Mouse (Mus musculus) limb, embryonic 14.5 days (tissue): Measurements from ENCODE around the gene Mdc1. TPM values are rescaled to one million over a fixed set of nuclear protein-coding genes. Genes with fewer than 3 reads are reported as not detected.

ENCODE experiments used
- ATAC-seq: fragments of 200-750 bp; cut with Nextera tagmentation; 2 replicates; pipeline ENCODE4 v1.8.0; 2017; ENCODE audit warnings: low read depth, moderate number of reproducible peaks, moderate TSS enrichment; ENCODE audit not compliant: low FRiP score
- DNase-seq: peaks from one replicate; pipeline ENCODE4 v3.0.0-alpha.2; 2015; ENCODE audit warnings: low spot score
- H3K27ac ChIP-seq: fragments of 300-500 bp; sonication (generic); replicated peaks from 2 replicates; pipeline ENCODE4 v1.5.1; 2014; ENCODE audit warnings: low read depth, mild to moderate bottlenecking, low read length, moderate library complexity, mixed read lengths
- H3K27me3 ChIP-seq: fragments of 300-500 bp; sonication (generic); 2 replicates; pipeline ENCODE4 v1.6.1; 2014; ENCODE audit warnings: low read length, mixed read lengths; ENCODE audit not compliant: control insufficient read depth, insufficient read depth
- H3K36me3 ChIP-seq: fragments of 300-500 bp; sonication (generic); 2 replicates; pipeline ENCODE4 v1.6.1; 2014; ENCODE audit warnings: mild to moderate bottlenecking, low read length, moderate library complexity, mixed read lengths; ENCODE audit not compliant: control insufficient read depth, insufficient read depth
- H3K4me1 ChIP-seq: fragments of 300-500 bp; sonication (generic); 2 replicates; pipeline ENCODE4 v1.6.1; 2014; ENCODE audit warnings: antibody characterized with exemption, low read length, mixed read lengths; ENCODE audit not compliant: control insufficient read depth, insufficient read depth
- H3K4me2 ChIP-seq: fragments of 300-500 bp; sonication (generic); replicated peaks from 2 replicates; pipeline ENCODE4 v1.6.1; 2014; ENCODE audit warnings: low read depth, mild to moderate bottlenecking, low read length, moderate library complexity; ENCODE audit not compliant: severe bottlenecking
- H3K4me3 ChIP-seq: fragments of 300-500 bp; sonication (generic); replicated peaks from 2 replicates; pipeline ENCODE4 v1.5.1; 2014; ENCODE audit warnings: low read length
- H3K9ac ChIP-seq: fragments of 300-500 bp; sonication (generic); 2 replicates; pipeline ENCODE4 v1.6.1; 2014; ENCODE audit warnings: mild to moderate bottlenecking, low read depth, low read length, moderate library complexity; ENCODE audit not compliant: severe bottlenecking
- H3K9me3 ChIP-seq: fragments of 300-500 bp; sonication (generic); 2 replicates; pipeline ENCODE4 v1.6.1; 2016; ENCODE audit warnings: low read length; ENCODE audit not compliant: control insufficient read depth
- POLR2A ChIP-seq: fragments of 200-500 bp; IDR thresholded peaks from 2 replicates; pipeline ENCODE4 v1.8.0; 2012; ENCODE audit warnings: inconsistent platforms, mild to moderate bottlenecking, moderate library complexity, borderline replicate concordance; ENCODE audit not compliant: insufficient read depth, insufficient read length; ENCODE audit errors: extremely low read depth
- WGBS: fragments of 180-500 bp; shearing (Covaris S2); extraction: QIAGEN DNeasy Blood & Tissue Kit; methylation state at CpG from one replicate; pipeline ENCODE4 v1.1.7; 2014; 5-methylcytosine and 5-hydroxymethylcytosine counted together
- polyA plus RNA-seq, 2 experiments: library from polyadenylated mRNA; depleted of rRNA in 1 of 2; stranded (reverse) in 1 of 2; unstranded in 1 of 2; fragments of >200 nt; fragmentation: Nextera tagmentation in 1 of 2; extraction: Ambion mirVana in 1 of 2; gene quantifications; 2 replicates each; pipeline versions ENCODE4 v1.2.1 to v1.2.3; 2012 to 2014

Mdc1 gene
- polyA plus RNA-seq, 2 experiments, result 12.2 to 28.8 TPM

GRCm38 (mm10) chr17:35859835-35860234 lies 18.5 kb downstream of the Mdc1 start:
- Histone ChIP-seq H3K9ac (no peak overlapping the region), H3K27me3 (no peaks in the 10 kb centered on the region), H3K4me2 (no peak overlapping the region), H3K4me1 (peaks cover 9% of the 10 kb centered on the region), H3K27ac (no peak overlapping the region), H3K9me3 (no peaks in the 10 kb centered on the region), H3K4me3 (no peak overlapping the region), H3K36me3 (peaks cover 22% of the 10 kb centered on the region)
- WGBS, result 77% methylated on average over 2 of the region's 2 CpGs
- DNase-seq (no peak), ATAC-seq (no peak)
- TF ChIP-seq POLR2A, result no peak

- Histone ChIP-seq H3K36me3 (peaks cover 21% of the 10 kb centered on the region), H3K4me2 (peak overlapping the region; percentile 65), H3K9me3 (no peaks in the 10 kb centered on the region), H3K4me3 (peak overlapping the region; percentile 77), H3K27me3 (no peaks in the 10 kb centered on the region), H3K27ac (peak overlapping the region; percentile 84), H3K9ac (peak overlapping the region; percentile 64), H3K4me1 (peaks cover 13% of the 10 kb centered on the region)
- DNase-seq (no peak), ATAC-seq (no peak)
- WGBS, result 4% methylated on average over 12 of the region's 12 CpGs
- no peak for TF ChIP-seq POLR2A
Measured at GRCm38 (mm10) chr17:35860831-35861197, 19.5 kb downstream of the Mdc1 start.

GRCm38 (mm10) chr17:35861198-35861857 lies 20.0 kb downstream of the Mdc1 start, which contains the start of gene Nrm:
TSS of gene Nrm (plus strand) at chr17:35861318.
- peak; percentile 91 for DNase-seq
- Histone ChIP-seq H3K27ac (peak within 1 kb of the TSS; percentile 84), H3K27me3 (no peaks in the 10 kb centered on the region), H3K4me1 (peaks cover 13% of the 10 kb centered on the region), H3K9me3 (no peaks in the 10 kb centered on the region), H3K4me3 (peak within 1 kb of the TSS; percentile 77), H3K9ac (peak within 1 kb of the TSS; percentile 64), H3K4me2 (peak within 1 kb of the TSS; percentile 65), H3K36me3 (peaks cover 21% of the 10 kb centered on the region)
- ATAC-seq, result peak; percentile 87
- WGBS, result 2% methylated on average over 47 of the region's 47 CpGs
- TF ChIP-seq POLR2A, result 0 out of 2 replicates have a peak, but pooled peaks have one; percentile 58

GRCm38 (mm10) chr17:35864832-35865353 lies 23.6 kb downstream of the Mdc1 start:
- 29% methylated on average over 10 of the region's 10 CpGs for WGBS
- no peak for DNase-seq
- no peak for ATAC-seq

GRCm38 (mm10) chr17:35865481-35866280 lies 24.4 kb downstream of the Mdc1 start, which contains the start of gene Ppp1r18:
TSS of gene Ppp1r18 (plus strand) at chr17:35865593.
- H3K36me3 ChIP-seq, result peaks cover 4% of the 10 kb centered on the region
- peak; percentile 86; the same call in 1 of the 2 replicates for TF ChIP-seq POLR2A
- H3K4me3 ChIP-seq, result peak within 1 kb of the TSS; percentile 62
- DNase-seq (peak; percentile 90), ATAC-seq (peak; percentile 75)
- under 1% methylated on average over 35 of the region's 48 CpGs for WGBS
- peak within 1 kb of the TSS; percentile 83 for H3K9ac ChIP-seq
- H3K4me1 ChIP-seq, result peaks cover 39% of the 10 kb centered on the region
- peak within 1 kb of the TSS; percentile 92 for H3K27ac ChIP-seq
- H3K27me3 ChIP-seq, result no peaks in the 10 kb centered on the region
- no peaks in the 10 kb centered on the region for H3K9me3 ChIP-seq
- H3K4me2 ChIP-seq, result peak within 1 kb of the TSS; percentile 97

More at GRCm38 (mm10) chr17:35864832-35865353, 23.6 kb downstream of the Mdc1 start:
- H3K27ac ChIP-seq, result peak overlapping the region; percentile 92
- H3K36me3 ChIP-seq, result peaks cover 4% of the 10 kb centered on the region
- H3K27me3 ChIP-seq, result no peaks in the 10 kb centered on the region
- H3K9me3 ChIP-seq, result no peaks in the 10 kb centered on the region
- peak overlapping the region; percentile 83 for H3K9ac ChIP-seq
- no peak for TF ChIP-seq POLR2A
- H3K4me1 ChIP-seq, result peaks cover 35% of the 10 kb centered on the region
- H3K4me3 ChIP-seq, result peak overlapping the region; percentile 62
- peak overlapping the region; percentile 97 for H3K4me2 ChIP-seq
